Mouse (Mus musculus): ENCODE measurements around the gene Cdca4. TPM values are rescaled to one million over a fixed set of nuclear protein-coding genes. Genes with fewer than 3 reads are reported as not detected.
"Not testable (repeated sequence)": the region's sequence is repeated elsewhere in the genome, so short reads cannot be mapped to it uniquely, and the experiment has no call there.

Gene Cdca4
- polyA plus RNA-seq, 1 experiment from 2014 or later = 100 TPM

DNA sequence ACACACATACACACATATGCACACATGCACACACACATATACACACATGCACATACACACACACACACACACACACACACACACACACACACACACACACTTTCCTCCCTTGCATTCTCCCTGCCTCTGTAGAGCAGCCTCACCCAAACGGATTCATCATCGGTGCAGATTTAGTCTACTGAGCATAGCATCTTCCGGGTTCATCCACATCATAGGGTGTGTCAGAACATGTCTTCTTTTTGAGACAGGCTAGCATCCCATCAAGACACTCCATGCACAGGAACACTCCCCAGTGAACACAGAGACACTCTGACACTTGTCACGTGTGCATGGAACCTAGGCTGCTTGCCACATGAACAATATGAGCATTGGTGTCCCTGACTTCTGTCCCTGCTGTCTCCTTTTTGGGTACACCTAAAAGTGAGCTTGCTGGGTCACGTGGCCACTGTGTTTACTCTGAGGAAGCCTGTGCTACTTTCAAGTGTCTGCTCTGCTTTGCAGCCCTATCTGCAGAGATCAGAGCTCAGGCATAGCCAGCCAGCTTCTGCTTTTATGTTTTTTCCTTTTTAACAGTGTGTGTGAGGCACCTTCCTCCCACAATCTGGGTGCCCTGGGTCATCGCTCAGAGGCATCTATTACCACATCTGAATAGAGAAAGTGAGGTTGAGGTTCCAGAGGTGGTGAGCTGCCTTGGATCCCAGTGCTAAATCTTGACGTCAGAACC is 25.5 kb upstream of the Cdca4 start:
- Histone ChIP-seq H3K4me3 (replicated peaks) (no peak overlapping the region), H3K4me2 (no peak overlapping the region), H3K27ac (no peak overlapping the region), H3K36me3 (no peaks in the 10 kb centered on the region), H3K27me3 (replicated peaks) (no peaks in the 10 kb centered on the region), H3K9me3 (no peaks in the 10 kb centered on the region), H3K4me1 (no peaks in the 10 kb centered on the region), H3K9ac (no peak overlapping the region)
- WGBS = 66% methylated on average over 7 of the region's 7 CpGs
- no peak for ATAC-seq (ENCODE audit: insufficient read depth, low FRiP score, low read depth)

- no peak overlapping the region for H3K4me2 ChIP-seq
- H3K9me3 ChIP-seq = no peaks in the 10 kb centered on the region
- no peaks in the 10 kb centered on the region for H3K27me3 ChIP-seq (replicated peaks)
- no peak overlapping the region for H3K9ac ChIP-seq
- H3K27ac ChIP-seq = no peak overlapping the region
- H3K4me3 ChIP-seq (replicated peaks) = no peak overlapping the region
- 71% methylated on average over 11 of the region's 11 CpGs for WGBS
- H3K4me1 ChIP-seq = no peaks in the 10 kb centered on the region
- ATAC-seq (ENCODE audit: insufficient read depth, low FRiP score, low read depth) = no peak; the same call in 1 of the 2 replicates
- no peaks in the 10 kb centered on the region for H3K36me3 ChIP-seq
Observed at GRCm38 (mm10) chr12:112853050-112853729, 24.0 kb upstream of the Cdca4 start.

DNA sequence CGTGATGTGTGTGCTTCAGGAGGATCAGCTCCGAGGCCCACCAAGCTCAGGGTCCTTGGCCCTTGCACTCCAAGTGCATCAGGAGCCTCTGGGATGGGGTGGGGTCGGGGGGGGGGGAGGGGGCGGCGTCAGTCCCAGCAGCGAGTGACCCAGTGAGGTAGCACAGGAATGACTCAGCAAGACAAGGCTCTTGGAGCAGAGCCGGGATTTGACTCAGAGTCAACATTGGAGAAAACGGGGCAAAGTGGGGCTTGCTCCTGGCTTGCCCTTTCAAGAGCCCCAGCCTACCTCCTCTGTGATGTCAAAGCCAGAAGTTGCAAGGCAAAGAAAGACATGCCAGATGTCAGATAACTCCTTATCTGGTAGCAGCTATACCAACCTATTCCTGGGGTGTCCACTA is 21.9 kb upstream of the Cdca4 start:
- H3K27ac ChIP-seq = no peak overlapping the region
- no peaks in the 10 kb centered on the region for H3K27me3 ChIP-seq (replicated peaks)
- no peaks in the 10 kb centered on the region for H3K4me1 ChIP-seq
- no peaks in the 10 kb centered on the region for H3K9me3 ChIP-seq
- no peak for ATAC-seq (ENCODE audit: insufficient read depth, low FRiP score, low read depth)
- H3K4me2 ChIP-seq = no peak overlapping the region
- no peak overlapping the region for H3K4me3 ChIP-seq (replicated peaks)
- H3K36me3 ChIP-seq = no peaks in the 10 kb centered on the region
- WGBS = 36% methylated on average over 8 of the region's 8 CpGs
- H3K9ac ChIP-seq = no peak overlapping the region

DNA sequence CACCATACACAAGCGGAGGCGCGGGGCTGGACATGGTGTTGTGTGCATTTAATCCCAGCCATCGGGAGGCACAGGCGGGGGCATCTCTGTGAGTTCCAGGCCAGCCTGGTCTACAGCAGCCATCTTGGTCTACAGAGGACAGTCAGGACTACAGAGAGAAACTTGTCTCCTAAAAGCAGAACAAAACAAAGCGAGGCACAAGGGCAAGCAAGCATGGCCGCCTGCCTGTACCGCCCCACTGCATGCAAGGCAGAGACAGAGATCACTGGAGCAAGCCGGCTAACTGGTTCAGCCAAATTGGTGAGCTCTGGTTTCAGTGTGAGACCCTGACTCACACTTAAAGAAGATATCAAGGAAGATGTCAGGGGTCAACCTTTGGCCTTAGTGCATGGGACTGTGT is 21.1 kb upstream of the Cdca4 start:
- no peaks in the 10 kb centered on the region for H3K9me3 ChIP-seq
- no peak for ATAC-seq (ENCODE audit: insufficient read depth, low FRiP score, low read depth)
- no peak overlapping the region for H3K9ac ChIP-seq
- no peak overlapping the region for H3K27ac ChIP-seq
- no peaks in the 10 kb centered on the region for H3K36me3 ChIP-seq
- H3K4me2 ChIP-seq = no peak overlapping the region
- no peaks in the 10 kb centered on the region for H3K4me1 ChIP-seq
- H3K27me3 ChIP-seq (replicated peaks) = no peaks in the 10 kb centered on the region
- 88% methylated on average over 9 of the region's 9 CpGs for WGBS
- H3K4me3 ChIP-seq (replicated peaks) = no peak overlapping the region

GRCm38 (mm10) chr12:112849235-112850022 is 20.2 kb upstream of the Cdca4 start:
- Histone ChIP-seq H3K4me3 (replicated peaks) (no peak overlapping the region), H3K4me1 (no peaks in the 10 kb centered on the region), H3K27me3 (replicated peaks) (no peaks in the 10 kb centered on the region), H3K4me2 (no peak overlapping the region), H3K9me3 (no peaks in the 10 kb centered on the region), H3K36me3 (no peaks in the 10 kb centered on the region), H3K9ac (no peak overlapping the region), H3K27ac (no peak overlapping the region)
- ATAC-seq (ENCODE audit: insufficient read depth, low FRiP score, low read depth) = no peak
- WGBS = 70% methylated on average over 11 of the region's 11 CpGs

DNA sequence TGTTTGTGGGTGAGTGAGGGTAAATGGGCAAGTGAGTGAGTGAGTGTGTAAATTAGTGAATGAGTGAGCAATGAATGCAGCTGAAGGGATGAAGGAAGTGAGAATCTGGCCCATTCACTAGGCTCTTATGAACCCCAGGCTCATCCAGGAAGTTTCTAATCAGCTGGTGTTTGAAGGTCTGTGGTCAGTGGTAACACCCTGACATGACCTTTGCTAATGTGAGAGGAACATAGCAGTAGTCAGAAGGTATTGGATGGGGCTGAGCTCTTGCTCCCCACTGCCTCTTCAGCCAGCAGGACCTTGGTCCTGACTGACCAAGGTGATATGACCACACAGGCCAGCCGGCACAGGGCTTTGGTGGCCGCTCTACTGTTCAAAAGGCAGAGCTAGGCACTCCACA is 18.7 kb upstream of the Cdca4 start:
- Histone ChIP-seq H3K27me3 (replicated peaks) (no peaks in the 10 kb centered on the region), H3K36me3 (no peaks in the 10 kb centered on the region), H3K9me3 (no peaks in the 10 kb centered on the region), H3K9ac (no peak overlapping the region), H3K4me1 (no peaks in the 10 kb centered on the region), H3K4me2 (no peak overlapping the region), H3K4me3 (replicated peaks) (no peak overlapping the region), H3K27ac (no peak overlapping the region)
- WGBS = 95% methylated on average over 2 of the region's 2 CpGs
- no peak for ATAC-seq (ENCODE audit: insufficient read depth, low FRiP score, low read depth)

DNA sequence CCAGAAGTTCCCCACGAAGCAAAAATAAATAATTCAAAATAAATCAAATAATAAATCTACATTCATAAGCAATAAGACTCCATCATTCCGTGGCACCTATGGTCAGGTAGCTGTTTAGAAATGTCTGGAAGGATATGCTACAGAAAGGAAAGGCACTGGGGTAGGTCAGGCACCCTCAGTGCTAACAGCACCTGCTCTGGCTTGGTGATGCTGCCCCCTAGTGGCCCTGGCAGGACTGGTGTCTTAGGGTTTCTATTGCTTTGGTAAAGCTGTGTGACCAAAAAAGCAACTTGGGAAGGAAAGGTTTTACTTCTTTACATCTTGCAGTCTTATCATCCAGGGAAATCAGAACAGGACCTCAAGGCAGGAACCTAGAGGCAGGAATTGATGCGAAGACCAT is 14.6 kb upstream of the Cdca4 start:
- H3K9me3 ChIP-seq = no peaks in the 10 kb centered on the region
- no peak overlapping the region for H3K4me2 ChIP-seq
- 19% methylated on average over 3 of the region's 3 CpGs for WGBS
- no peaks in the 10 kb centered on the region for H3K36me3 ChIP-seq
- no peaks in the 10 kb centered on the region for H3K27me3 ChIP-seq (replicated peaks)
- no peak overlapping the region for H3K9ac ChIP-seq
- H3K27ac ChIP-seq = no peak overlapping the region
- no peak overlapping the region for H3K4me3 ChIP-seq (replicated peaks)
- ATAC-seq (ENCODE audit: insufficient read depth, low FRiP score, low read depth) = peak; percentile 66; the same call in 1 of the 2 replicates
- no peaks in the 10 kb centered on the region for H3K4me1 ChIP-seq

DNA sequence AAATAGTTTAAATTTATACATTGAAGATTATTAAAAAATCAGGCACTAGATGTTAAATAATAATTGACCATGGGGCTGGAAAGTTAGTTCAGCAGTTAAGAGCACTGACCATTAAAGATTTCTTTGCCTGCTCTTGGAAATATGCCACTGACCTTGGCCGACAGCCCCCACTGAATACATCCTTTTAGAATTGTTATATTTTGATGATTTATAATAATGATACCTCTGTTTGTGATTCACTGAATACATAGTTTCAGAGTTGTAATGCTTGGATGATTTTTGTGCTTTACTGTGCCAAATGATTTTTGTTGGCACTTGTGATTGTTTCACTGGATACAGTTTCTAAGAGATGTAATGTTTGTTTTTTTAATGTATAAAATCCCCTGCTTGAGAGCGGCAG is 12.9 kb upstream of the Cdca4 start:
- not testable (repeated sequence) for H3K27me3 ChIP-seq (replicated peaks); H3K4me2 ChIP-seq; H3K4me3 ChIP-seq (replicated peaks); ATAC-seq (ENCODE audit: insufficient read depth, low FRiP score, low read depth); H3K27ac ChIP-seq; H3K9ac ChIP-seq; H3K4me1 ChIP-seq; H3K9me3 ChIP-seq; H3K36me3 ChIP-seq
- 62% methylated on average over 2 of the region's 2 CpGs for WGBS

- not testable (repeated sequence) for H3K36me3 ChIP-seq; H3K27me3 ChIP-seq (replicated peaks); H3K27ac ChIP-seq; H3K4me3 ChIP-seq (replicated peaks); ATAC-seq (ENCODE audit: insufficient read depth, low FRiP score, low read depth); H3K4me1 ChIP-seq; H3K4me2 ChIP-seq; H3K9ac ChIP-seq; H3K9me3 ChIP-seq
- WGBS = 64% methylated on average over 4 of the region's 4 CpGs
Observed at GRCm38 (mm10) chr12:112841338-112841892, 12.2 kb upstream of the Cdca4 start.

DNA sequence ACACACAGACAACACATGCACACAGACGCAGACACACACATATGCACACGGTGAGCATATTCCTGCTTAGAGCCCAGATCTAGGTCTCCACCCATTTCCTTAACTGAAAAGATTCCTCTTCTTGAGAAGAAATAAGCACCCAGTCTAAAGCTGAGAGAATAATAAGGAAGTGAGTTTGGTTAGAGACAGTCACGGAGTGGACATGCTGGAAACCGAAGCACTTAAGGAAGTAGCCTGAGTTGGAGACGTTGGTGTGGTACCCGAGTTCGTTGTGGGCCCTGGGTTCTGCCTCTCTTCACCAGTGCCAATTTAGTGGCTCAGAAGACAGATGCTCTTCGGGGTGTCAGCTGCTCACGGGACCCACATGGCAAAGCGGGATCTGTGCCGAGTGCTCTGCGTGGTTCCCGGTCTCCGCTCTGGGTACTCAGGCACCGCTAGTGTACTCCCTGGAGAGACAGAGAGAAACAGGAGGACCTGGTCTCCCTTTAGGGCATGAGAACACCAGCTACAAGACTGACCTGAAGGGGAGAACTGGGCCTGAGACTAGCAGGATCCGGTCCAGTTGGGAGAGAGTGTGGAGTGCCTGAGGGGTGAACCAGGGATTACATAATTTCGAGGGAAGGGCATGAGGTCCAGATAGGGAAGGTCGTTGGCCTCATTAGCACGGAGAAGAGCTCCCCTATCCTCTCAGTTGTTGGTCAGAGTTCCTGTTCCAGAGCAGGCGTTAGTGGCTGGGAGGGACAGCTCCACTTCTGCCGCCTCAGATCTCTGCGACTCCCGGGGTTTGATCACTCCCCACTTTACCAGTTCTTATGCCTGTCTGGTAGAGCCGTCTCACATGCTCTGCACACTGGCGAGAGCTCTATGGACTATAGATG is 11.2 kb upstream of the Cdca4 start:
- H3K4me2 ChIP-seq = no peak overlapping the region
- no peak overlapping the region for H3K9ac ChIP-seq
- H3K4me3 ChIP-seq (replicated peaks) = no peak overlapping the region
- no peaks in the 10 kb centered on the region for H3K27me3 ChIP-seq (replicated peaks)
- WGBS = 70% methylated on average over 25 of the region's 25 CpGs
- no peaks in the 10 kb centered on the region for H3K9me3 ChIP-seq
- H3K36me3 ChIP-seq = no peaks in the 10 kb centered on the region
- H3K27ac ChIP-seq = no peak overlapping the region
- H3K4me1 ChIP-seq = no peaks in the 10 kb centered on the region
- no peak for ATAC-seq (ENCODE audit: insufficient read depth, low FRiP score, low read depth)

GRCm38 (mm10) chr12:112835046-112835445 is 5.8 kb upstream of the Cdca4 start:
- WGBS = 53% methylated on average over 2 of the region's 2 CpGs
- no peak overlapping the region for H3K9ac ChIP-seq
- H3K27me3 ChIP-seq (replicated peaks) = no peaks in the 10 kb centered on the region
- no peak overlapping the region for H3K4me2 ChIP-seq
- H3K4me3 ChIP-seq (replicated peaks) = no peak overlapping the region
- H3K4me1 ChIP-seq = peaks cover 7% of the 10 kb centered on the region
- H3K36me3 ChIP-seq = no peaks in the 10 kb centered on the region
- H3K27ac ChIP-seq = no peak overlapping the region
- no peaks in the 10 kb centered on the region for H3K9me3 ChIP-seq
- ATAC-seq (ENCODE audit: insufficient read depth, low FRiP score, low read depth) = no peak

Data from stomach, embryonic 15.5 days (tissue).